Mouse (Mus musculus): ENCODE results near the gene Ptprg. TPM values are rescaled to one million over a fixed set of nuclear protein-coding genes. Genes with fewer than 3 reads are reported as not detected.
"Not testable (repeated sequence)": the region's sequence is repeated elsewhere in the genome, so short reads cannot be mapped to it uniquely, and the experiment has no call there.

Ptprg gene
- polyA plus RNA-seq, 1 experiment from 2014 or later, result 47.9 TPM

DNA sequence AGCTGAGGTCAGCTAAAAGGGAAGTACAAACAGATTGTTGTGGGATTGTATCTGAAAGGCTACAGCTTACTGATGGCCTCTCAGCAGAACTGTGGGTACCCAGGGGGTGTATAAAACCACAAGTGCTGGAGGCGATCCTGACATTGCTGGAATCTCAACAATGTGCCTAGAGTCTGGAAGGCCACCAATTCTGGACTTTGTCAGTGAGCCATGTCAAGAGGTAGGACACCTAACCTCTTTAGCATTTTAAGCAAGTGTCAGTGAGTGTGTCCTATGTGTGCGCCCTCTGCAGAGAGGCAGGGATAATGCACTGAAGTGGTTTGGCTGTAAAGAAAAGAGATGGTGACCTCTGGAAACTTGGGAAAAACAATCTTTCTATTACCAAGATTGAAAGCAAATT is 504.5 kb downstream of the Ptprg start:
- Histone ChIP-seq H3K4me3 (no peak overlapping the region), H3K4me2 (replicated peaks) (no peak overlapping the region), H3K9ac (no peak overlapping the region), H3K36me3 (no peaks in the 10 kb centered on the region), H3K27ac (no peak overlapping the region), H3K4me1 (no peaks in the 10 kb centered on the region), H3K27me3 (no peaks in the 10 kb centered on the region), H3K9me3 (no peaks in the 10 kb centered on the region)
- ATAC-seq (ENCODE audit: insufficient number of reproducible peaks, insufficient read depth, low FRiP score, low TSS enrichment), result no peak
- WGBS, result 77% methylated on average over 2 of the region's 2 CpGs

DNA sequence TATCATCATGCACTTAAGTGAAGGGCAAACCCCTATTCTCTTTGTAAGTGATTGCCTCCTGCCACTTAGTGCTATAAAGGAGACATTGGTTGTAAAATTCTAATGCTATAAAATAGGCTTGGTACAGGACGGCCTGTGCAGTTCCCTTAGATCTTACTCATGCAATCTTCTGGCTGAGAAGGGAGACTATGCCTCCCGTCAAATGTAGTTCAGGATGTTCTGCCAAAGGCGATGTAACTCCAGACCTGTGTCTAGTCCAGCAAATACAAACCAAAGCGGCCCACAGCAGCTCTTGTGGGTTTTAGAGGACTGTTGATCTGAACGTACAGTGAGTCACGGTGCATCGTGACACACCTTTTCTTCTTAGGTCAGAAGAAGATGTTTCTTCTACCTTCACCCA is 505.8 kb downstream of the Ptprg start:
- Histone ChIP-seq H3K9me3 (no peaks in the 10 kb centered on the region), H3K27me3 (no peaks in the 10 kb centered on the region), H3K36me3 (no peaks in the 10 kb centered on the region), H3K4me1 (no peaks in the 10 kb centered on the region), H3K27ac (no peak overlapping the region), H3K9ac (no peak overlapping the region), H3K4me2 (replicated peaks) (no peak overlapping the region), H3K4me3 (no peak overlapping the region)
- 92% methylated on average over 7 of the region's 7 CpGs for WGBS
- ATAC-seq (ENCODE audit: insufficient number of reproducible peaks, insufficient read depth, low FRiP score, low TSS enrichment), result no peak

DNA sequence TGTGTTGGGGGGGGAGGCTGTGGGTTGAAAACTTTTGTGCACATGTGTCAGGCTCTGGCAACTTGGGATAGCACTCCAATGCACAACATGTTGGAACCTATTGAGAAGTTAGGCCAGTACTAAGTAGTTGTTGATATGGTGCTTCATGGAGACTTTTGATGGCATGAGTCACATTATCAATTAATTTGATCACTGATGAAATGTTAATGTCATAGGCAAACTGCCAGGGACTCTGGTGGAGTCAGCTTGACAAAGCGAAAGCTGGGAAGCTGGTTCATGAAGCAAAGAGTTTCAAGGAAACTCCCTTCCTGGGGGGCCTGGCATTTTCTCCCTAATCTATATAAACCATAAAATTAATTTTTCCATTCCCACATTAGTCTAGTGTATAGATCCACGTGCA is 508.0 kb downstream of the Ptprg start:
- 86% methylated on average over 2 of the region's 2 CpGs for WGBS
- not testable (repeated sequence) for H3K4me2 ChIP-seq (replicated peaks); H3K4me1 ChIP-seq; H3K9ac ChIP-seq; H3K36me3 ChIP-seq; H3K9me3 ChIP-seq; H3K27ac ChIP-seq; H3K27me3 ChIP-seq; ATAC-seq (ENCODE audit: insufficient number of reproducible peaks, insufficient read depth, low FRiP score, low TSS enrichment); H3K4me3 ChIP-seq

DNA sequence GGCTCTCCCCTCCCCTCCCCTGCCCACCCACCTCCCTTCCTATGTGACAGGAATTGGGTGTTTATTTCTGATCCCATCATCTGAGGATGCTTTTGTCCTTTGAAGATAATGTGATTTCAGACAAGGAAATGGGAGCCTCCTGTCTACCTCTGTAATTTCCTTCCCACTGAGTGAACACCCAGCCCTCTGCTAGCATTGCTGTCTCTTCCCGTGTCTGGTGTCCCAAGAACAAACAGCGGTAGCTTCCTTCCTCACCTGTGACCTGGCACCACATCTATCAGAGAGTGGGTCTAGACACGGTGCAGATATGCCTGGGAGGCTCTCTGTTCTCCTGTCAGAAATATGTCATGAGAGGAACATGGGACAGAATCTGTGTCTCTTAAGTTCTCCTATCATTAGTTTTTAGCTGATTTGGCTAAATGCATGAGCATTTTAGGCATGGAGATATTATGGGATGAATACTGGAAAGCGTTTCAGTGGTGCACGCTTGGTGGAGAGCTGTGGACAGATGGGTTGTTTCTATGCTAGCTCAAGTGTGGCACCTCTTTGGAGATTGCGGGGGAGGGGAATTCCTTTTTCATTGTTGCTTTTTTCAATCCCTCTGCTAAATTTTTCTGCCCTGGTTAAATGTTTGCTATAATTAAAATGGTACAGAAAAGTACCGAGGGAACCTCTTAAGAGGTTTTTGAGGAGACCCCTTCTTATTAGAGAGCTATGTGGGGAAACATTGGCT is 509.5 kb downstream of the Ptprg start:
- Histone ChIP-seq H3K4me2 (replicated peaks) (no peak overlapping the region), H3K9me3 (no peaks in the 10 kb centered on the region), H3K9ac (no peak overlapping the region), H3K27me3 (no peaks in the 10 kb centered on the region), H3K4me3 (no peak overlapping the region), H3K27ac (no peak overlapping the region), H3K36me3 (no peaks in the 10 kb centered on the region), H3K4me1 (no peaks in the 10 kb centered on the region)
- ATAC-seq (ENCODE audit: insufficient number of reproducible peaks, insufficient read depth, low FRiP score, low TSS enrichment), result no peak
- 86% methylated on average over 7 of the region's 7 CpGs for WGBS

DNA sequence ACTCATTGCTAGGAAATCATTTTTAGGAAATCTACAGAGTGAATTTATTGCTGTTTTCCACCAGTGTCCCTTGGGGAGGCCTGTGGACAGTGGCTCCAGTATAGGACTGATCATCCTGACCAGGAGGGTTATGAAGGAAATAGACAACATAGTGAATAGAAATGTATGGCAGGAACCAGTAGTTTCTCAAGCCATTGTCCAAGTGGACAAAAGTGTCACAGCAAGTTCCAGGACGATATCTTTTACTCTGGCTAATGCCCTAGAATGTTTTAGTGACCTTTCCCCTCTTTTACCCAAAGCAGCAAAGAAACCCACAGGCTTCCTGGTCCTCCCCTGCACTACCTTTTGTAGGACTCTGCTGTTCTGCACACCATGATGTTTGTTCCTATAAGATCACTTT is 511.7 kb downstream of the Ptprg start:
- H3K4me3 ChIP-seq, result no peak overlapping the region
- no peak for ATAC-seq (ENCODE audit: insufficient number of reproducible peaks, insufficient read depth, low FRiP score, low TSS enrichment)
- WGBS, result 84% methylated on average over 1 of the region's 1 CpGs

DNA sequence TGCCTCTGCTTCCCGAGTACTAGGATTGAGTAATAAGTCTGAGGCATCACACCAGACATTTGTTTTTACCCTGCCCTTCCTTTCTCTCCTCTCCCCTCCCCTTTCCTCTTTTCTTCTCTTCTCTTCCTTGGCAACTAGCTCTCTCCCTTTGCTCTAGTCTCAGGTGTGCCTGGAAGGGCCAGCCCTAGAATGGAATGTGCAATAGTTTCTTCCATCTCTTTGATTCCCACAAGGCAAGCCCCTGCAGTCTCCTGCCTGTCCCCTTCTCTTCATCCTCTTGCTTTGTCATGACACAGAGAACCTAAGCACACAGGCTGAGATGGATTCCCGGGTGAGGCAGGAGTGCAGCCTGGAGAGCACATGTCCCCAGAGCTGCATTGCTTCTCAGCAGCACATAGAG is 512.4 kb downstream of the Ptprg start:
- Histone ChIP-seq H3K9me3 (no peaks in the 10 kb centered on the region), H3K27ac (no peak overlapping the region), H3K9ac (no peak overlapping the region), H3K27me3 (no peaks in the 10 kb centered on the region), H3K4me1 (no peaks in the 10 kb centered on the region), H3K4me2 (replicated peaks) (no peak overlapping the region), H3K4me3 (no peak overlapping the region), H3K36me3 (no peaks in the 10 kb centered on the region)
- ATAC-seq (ENCODE audit: insufficient number of reproducible peaks, insufficient read depth, low FRiP score, low TSS enrichment), result no peak
- WGBS, result 73% methylated on average over 2 of the region's 2 CpGs

More for the DNA sequence above, 511.7 kb downstream of the Ptprg start:
- Histone ChIP-seq H3K9ac (no peak overlapping the region), H3K9me3 (no peaks in the 10 kb centered on the region), H3K27me3 (no peaks in the 10 kb centered on the region), H3K36me3 (no peaks in the 10 kb centered on the region), H3K4me1 (no peaks in the 10 kb centered on the region), H3K4me2 (replicated peaks) (no peak overlapping the region), H3K27ac (no peak overlapping the region)

DNA sequence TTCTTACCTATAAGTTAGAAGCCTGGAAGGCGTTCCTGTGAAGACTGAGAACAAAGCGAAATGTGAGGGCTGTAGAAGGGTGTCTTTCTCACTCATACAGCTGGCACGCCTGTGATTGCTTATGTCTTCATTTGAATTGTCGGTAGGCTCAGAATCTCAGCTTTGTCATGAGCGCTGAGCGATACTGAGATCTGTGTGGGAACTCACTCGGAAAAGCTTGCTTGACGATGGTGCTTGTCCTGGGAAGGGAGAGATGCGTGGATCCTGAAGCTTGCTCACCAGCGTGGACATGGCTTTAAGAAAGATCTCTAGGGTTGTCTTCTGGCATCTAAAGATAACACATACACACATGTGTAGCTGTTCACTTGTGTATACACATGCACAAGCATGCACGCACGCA is 516.4 kb downstream of the Ptprg start:
- H3K4me1 ChIP-seq, result peaks cover 11% of the 10 kb centered on the region
- WGBS, result 89% methylated on average over 12 of the region's 12 CpGs
- no peaks in the 10 kb centered on the region for H3K36me3 ChIP-seq
- no peaks in the 10 kb centered on the region for H3K9me3 ChIP-seq
- no peaks in the 10 kb centered on the region for H3K27me3 ChIP-seq
- no peak overlapping the region for H3K9ac ChIP-seq
- no peak overlapping the region for H3K27ac ChIP-seq
- no peak for ATAC-seq (ENCODE audit: insufficient number of reproducible peaks, insufficient read depth, low FRiP score, low TSS enrichment)
- H3K4me3 ChIP-seq, result no peak overlapping the region
- H3K4me2 ChIP-seq (replicated peaks), result no peak overlapping the region

DNA sequence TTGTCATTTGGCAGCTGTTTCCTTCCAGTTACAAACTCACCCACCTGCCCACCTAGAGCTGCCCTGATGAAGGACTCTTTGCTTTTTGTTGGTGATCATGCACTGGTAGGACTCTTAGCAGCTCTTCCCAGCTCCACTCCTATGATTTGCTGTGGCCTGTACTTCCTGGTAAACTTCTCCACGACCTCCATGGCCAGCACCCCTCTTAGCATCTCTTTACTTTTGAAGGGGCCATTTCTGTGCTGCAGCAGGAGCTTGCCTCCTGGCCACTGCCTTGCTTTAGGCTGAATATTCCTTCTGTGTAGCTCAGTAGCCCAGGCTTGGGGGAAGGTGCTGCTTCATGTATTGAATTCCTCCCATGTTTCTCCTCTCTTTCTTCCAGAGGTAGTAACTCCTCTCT is 517.0 kb downstream of the Ptprg start:
- Histone ChIP-seq H3K36me3 (no peaks in the 10 kb centered on the region), H3K4me1 (peaks cover 14% of the 10 kb centered on the region), H3K9ac (no peak overlapping the region), H3K9me3 (no peaks in the 10 kb centered on the region), H3K27me3 (no peaks in the 10 kb centered on the region), H3K4me3 (no peak overlapping the region), H3K27ac (no peak overlapping the region), H3K4me2 (replicated peaks) (no peak overlapping the region)
- ATAC-seq (ENCODE audit: insufficient number of reproducible peaks, insufficient read depth, low FRiP score, low TSS enrichment), result no peak
- WGBS, result 56% methylated on average over 1 of the region's 1 CpGs

DNA sequence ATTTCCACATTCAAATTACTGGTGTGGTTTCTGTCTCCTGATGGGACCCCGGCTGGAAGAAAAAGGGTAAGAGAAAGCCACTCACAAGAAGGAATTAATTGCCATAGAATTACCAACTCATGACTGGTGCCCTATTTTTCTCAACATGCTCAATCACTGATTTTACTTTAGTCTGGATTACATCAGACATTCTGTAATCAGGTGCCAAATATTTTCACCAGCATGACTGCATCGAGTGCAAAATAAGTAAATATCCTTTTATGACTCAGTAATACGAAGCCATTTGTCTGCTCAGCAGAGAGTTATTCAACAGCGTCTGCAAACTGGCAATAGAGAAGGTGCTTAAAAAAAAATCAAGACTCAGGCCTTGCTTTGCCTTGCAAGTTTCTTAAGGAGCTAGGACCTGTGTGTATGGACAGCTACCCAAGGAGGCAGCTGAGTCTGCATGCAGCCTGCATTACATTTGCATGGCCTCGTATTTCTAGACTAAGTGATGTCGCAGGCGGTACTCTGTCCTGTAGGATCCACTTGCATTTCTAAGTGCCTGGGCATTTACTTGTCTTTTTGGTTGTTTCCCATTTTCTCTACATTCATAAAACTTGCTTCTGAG is 517.6 kb downstream of the Ptprg start:
- H3K4me3 ChIP-seq, result no peak overlapping the region

DNA sequence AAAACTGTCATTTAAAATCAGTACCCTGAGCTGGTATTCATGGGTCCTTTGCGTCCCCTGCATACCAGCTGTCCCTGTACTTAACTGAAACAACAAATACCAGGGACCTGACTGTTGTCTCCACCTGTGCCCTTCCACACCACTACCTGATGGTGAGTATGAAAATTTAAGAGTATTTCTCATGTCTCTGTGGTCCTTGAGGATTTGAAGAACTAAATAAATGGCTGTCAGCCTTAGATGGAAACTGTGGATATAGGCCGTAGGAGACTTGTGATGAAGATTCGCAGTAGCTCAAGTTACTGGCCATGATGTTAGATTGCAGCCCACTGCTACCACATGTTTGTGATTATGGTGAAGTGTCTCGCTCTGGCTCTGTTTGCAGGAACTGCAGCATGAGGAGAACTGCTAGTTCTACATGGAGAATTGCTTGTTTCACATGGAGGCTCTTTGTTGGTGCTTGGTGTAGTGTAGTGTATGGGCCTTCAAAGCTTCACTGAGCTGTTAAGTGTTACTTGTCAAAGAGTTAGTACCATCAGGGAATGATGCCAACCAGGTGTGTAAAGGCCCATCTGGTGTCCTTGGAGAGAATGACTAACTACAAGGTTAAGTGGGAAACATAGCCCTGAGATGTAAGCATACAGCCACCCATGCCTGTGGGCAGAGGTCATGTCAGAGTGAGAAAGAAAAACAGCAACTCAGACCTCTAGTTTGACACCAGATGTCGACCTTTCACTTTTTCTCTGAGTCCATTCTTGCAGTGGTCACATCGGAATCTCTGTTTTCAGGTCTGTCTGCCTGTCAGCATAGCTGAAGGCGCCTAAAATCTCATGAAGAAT is 518.9 kb downstream of the Ptprg start:
- no peaks in the 10 kb centered on the region for H3K9me3 ChIP-seq
- WGBS, result 39% methylated on average over 7 of the region's 7 CpGs
- H3K4me2 ChIP-seq (replicated peaks), result no peak overlapping the region
- H3K27me3 ChIP-seq, result no peaks in the 10 kb centered on the region
- H3K4me3 ChIP-seq, result no peak overlapping the region
- peaks cover 14% of the 10 kb centered on the region for H3K4me1 ChIP-seq
- no peak for ATAC-seq (ENCODE audit: insufficient number of reproducible peaks, insufficient read depth, low FRiP score, low TSS enrichment)
- no peaks in the 10 kb centered on the region for H3K36me3 ChIP-seq
- no peak overlapping the region for H3K27ac ChIP-seq
- no peak overlapping the region for H3K9ac ChIP-seq

More for the DNA sequence above, 517.6 kb downstream of the Ptprg start:
- H3K4me1 ChIP-seq, result peaks cover 14% of the 10 kb centered on the region
- no peak for ATAC-seq (ENCODE audit: insufficient number of reproducible peaks, insufficient read depth, low FRiP score, low TSS enrichment)
- H3K27ac ChIP-seq, result no peak overlapping the region
- 67% methylated on average over 7 of the region's 7 CpGs for WGBS
- H3K36me3 ChIP-seq, result no peaks in the 10 kb centered on the region
- no peaks in the 10 kb centered on the region for H3K27me3 ChIP-seq
- no peak overlapping the region for H3K9ac ChIP-seq
- H3K4me2 ChIP-seq (replicated peaks), result no peak overlapping the region
- no peaks in the 10 kb centered on the region for H3K9me3 ChIP-seq

DNA sequence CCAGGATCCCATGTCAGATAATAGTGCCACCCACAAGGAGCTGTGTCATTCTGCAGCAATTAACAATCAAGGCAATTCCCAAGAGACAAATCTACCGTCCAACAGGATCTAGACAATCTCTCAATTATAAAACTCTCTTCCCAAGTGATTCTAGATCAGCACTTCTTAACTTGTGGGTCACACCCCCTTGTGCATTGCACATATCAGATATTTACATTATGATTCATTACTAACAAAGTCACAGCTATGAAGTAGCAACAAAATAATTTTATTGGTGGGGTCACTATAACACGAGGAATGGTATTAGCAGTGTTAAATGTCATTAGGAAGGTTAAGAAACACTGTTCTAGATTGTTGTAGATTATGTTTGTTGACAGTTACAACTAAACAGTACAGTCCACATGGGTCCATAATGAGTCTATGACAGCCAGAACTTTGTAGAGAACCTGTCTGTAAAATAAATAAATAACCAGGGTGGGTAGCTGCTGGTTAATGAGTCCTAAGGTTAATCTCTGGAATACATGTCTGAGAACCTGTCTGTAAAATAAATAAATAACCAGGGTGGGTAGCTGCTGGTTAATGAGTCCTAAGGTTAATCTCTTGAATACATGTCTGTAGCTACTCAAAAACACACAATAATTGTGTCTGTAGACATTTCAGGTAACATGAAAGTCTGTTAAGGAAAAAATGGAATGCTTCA is 520.2 kb downstream of the Ptprg start:
- Histone ChIP-seq H3K9ac (no peak overlapping the region), H3K4me2 (replicated peaks) (no peak overlapping the region), H3K4me1 (peaks cover 14% of the 10 kb centered on the region), H3K9me3 (no peaks in the 10 kb centered on the region), H3K27ac (no peak overlapping the region), H3K36me3 (no peaks in the 10 kb centered on the region), H3K27me3 (no peaks in the 10 kb centered on the region), H3K4me3 (no peak overlapping the region)
- WGBS, result 55% methylated on average over 2 of the region's 2 CpGs
- no peak for ATAC-seq (ENCODE audit: insufficient number of reproducible peaks, insufficient read depth, low FRiP score, low TSS enrichment)
